Mouse (Mus musculus) embryo, embryonic 11 days (tissue): ENCODE measurements around the gene Ankzf1.

Experiments used
- DNase-seq: peaks from one replicate; pipeline ENCODE4 v3.0.0-alpha.2; 2015

The Ankzf1 gene

DNA sequence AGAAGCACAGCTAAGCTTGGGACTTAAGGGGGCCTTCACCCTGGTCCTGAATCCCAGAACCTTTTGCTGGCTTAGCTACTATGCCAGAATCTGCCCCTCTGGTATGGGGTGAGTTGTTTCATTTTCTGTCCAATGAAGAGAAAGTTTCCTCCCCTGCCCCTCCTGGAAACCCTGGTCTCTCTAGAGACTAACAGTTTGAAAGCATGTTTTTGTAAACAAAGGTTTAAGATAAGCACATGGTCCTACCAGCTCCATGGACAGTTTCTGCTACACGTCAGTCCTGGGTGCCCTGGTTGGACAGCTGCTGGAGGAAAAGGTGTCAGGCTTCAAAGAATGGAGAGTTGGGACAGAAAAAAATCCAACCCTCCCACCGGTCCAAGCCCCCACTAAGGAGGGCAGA lies 1.4 kb upstream of the Ankzf1 start:
- DNase-seq = no peak

DNA sequence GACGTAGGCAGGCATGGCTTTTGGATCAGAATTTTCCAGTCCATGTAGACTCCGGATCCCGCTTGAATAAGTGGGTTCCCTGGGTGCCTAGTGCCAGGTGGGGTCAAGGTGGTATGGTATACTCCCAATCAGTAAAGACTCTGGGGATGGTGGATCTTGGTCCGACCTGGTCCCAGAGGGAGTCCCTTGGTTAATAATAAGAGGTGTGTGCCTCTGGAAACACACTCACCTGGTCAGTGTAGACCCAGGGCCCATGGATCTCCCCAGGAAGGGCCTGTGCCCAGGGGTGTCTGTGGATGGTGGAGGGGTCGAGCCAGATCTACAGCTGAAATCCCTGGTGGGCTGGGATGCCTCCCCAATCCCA lies 711 bp upstream of the Ankzf1 start:
- DNase-seq = no peak

DNA sequence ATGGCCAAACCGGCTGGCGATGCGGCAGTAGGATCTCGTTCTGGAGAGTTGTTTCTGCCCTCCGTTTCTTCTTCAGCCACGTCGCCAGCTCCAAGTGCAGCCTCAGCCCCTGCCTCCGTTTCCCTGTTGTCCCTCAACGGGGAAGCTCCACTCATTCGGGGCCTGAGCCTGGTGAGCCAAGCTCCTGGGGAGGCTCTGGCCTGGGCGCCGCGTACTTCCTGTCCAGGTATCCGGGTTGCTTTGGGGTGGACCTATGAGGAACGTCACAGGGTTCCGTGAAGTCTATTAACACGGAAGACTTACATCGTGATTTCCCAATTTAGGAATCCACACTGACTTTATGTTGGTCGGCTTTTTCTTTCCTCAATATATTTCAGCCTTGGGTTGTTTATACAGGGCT lies 501 bp downstream of the Ankzf1 start:
- peak; percentile 47 for DNase-seq

DNA sequence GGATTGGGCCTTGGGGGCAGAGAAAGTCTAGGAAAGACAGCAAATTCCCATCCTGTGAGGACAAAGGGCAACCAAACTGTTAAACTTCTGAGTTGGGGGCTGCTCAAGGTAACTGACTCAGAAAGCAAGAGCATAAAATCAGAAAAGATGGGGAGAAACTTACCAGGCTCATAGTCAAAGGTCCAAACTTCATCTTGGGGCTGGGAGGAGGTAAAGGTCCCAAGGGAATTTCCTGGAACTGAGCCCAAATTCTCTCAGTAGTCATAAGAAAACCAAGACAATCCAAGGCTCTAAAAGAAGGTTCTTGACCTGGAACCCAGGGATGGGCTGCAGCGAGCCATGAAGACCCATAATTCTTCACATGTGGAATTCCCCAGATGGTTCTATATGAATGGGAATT lies 9.3 kb downstream of the Ankzf1 start:
- DNase-seq = no peak

DNA sequence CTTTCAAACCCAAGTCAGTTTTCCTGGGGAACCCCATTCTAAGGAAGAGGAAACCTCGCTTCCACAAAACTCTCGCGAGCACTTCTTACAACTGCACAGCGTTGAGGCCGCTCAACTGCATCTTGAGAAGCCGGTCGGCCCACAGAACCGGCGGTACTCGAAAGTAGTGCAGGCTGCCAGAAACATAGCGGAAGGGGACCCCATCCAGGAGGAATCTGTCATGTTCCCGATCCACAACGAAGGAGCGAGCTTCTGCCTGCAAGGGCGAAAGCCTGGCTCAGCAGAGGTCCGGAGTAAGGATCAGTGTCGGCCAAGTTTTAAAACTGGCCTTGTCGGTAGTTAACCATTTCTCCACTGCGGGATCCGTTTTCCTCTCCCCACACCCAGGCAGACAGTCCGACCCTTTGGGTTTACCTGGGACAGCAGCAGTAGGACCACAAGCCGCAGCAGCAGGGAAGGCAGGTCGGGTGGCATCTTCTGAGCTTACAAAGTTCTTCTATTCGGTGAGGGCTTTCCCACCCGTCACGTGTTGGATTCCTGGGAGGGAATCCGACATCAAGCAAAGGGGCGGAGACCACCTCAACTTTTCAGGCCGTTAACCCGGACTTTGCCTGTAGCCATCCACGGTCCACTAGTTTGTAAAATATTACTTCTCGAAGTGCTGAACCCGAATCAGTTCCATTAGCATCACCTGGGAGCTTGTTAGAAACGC lies 17.2 kb downstream of the Ankzf1 start:
- DNase-seq = peak; percentile 61

DNA sequence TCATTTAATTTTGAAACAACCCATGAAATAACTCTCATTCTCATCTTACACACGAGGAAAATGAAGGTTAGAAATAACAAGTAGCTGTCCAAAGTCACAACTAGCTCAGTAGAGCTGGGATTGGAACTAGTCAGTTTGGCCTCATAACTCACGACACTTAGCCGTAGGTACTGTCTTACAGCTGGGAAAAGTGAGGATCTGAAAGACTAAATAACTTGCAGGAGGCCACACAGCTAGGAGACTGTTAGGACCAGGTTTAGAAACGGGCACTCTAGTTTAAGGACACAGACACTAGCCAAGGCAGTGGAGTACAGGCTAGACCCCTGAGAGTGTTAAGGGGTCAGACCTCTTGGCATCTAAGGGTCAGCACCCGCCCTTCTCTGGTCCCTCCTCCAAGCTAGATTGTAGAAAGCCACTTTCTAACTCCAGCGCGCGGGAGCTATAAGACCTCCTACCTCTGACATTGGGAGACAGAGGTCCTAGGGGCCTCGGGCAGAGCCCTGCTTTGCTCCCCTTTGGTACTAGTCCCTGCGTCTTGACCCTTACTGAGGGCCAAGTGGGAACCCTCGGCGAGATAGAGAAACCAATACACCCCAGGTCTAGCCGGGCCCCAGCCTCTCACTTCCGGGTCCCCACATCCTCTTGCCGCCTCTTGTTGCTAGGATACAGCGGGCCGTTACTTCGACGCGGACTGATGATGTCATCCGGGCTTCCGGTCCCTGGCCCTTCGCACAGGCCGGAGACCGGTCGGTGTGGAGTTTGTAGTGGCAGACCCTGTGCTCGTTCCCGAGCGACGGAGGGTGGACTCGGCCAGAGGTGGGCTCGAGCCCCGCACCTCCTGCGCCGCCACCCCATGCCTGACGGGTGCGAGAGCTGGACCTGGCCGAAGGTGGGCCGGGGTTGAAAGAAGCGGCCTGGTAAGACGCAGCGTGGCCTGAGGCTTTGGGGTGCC lies 18.5 kb downstream of the Ankzf1 start, which contains the start of the genes Glb1l and Stk16:
Gene Glb1l (minus strand): TSS at position 678 of the 952 bp plus-strand sequence.
Gene Stk16 (plus strand): TSS at position 703 of the 952 bp plus-strand sequence.
- peak; percentile 96 for DNase-seq

DNA sequence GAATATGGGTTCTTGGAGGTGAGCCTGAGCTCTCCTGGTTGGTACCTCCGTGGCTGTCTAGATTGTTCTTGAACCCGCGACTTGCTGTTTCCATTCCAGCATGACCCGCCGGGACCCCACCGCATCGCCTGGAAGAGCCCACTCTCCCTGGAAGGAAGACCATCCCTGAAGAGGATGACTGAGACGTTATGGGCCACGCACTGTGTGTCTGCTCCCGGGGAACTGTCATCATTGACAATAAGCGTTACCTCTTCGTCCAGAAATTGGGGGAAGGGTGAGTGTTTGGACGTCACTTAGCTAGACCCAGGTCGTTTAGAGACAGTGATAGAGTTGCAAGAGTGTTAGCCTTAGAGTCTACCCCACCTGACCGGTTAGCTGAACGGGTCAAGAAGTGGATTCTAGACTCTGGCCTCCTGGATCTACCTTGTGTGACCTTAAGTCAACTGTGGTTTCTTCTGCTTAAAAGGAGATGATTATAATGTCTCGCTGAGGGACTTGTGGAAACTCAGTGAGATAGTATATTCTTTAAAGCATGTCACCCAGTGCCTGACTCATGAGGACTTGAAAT lies 19.3 kb downstream of the Ankzf1 start:
- no peak for DNase-seq

DNA sequence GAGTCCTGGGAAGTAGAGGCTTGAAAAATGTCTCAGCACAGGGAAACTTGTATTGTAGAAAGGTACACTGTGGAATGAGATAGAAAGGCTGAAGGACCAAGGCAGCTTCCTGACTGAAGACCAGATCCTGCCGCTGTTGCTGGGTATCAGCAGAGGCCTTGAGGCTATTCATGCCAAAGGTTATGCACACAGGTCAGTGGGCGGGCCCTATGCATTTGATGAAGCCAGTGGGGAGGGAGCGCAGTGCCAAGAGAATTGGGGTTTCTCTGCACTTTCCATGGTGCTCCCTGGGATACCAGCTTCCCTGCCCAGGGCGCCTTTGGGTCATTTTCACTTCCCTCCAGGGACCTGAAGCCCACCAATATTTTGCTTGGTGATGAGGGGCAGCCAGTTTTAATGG lies 20.6 kb downstream of the Ankzf1 start:
- no peak for DNase-seq

DNA sequence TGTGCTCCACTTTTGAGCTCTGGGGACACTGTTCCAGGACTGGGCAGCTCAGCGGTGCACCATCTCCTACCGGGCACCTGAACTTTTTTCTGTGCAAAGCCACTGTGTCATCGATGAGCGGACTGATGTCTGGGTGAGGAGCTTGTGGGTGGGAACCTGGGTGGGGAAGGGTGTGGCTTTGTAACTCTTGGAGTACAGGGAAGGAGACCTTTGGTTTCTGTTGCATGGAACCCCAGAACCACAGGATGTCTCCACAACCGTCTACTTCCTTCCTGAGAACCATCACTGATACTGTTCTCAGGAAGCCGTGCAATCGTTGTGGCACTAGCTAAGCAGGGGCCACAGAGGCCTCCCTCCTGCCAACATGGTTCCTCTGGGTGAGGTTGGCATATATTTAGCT lies 21.1 kb downstream of the Ankzf1 start:
- DNase-seq = no peak

DNA sequence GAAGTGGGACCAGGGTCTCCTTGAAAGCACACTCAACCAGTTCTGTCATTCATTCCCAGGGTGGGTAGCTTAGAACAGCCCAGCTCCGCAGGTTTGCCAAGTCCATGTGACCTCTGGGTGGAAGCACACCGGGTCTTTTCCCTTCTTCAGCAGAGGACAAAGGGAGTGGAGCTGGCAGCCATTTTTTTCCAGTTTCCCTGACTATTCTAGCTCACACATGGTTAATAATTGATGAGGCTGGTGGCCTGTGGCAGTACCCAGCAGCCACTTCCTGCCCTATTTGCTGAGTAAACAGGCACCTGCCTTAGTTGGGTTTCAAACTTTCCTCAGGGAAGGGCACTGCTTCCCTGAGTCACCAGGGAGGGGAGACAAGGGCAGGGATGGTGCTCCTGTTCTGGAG lies 22.5 kb downstream of the Ankzf1 start:
- DNase-seq = no peak

DNA sequence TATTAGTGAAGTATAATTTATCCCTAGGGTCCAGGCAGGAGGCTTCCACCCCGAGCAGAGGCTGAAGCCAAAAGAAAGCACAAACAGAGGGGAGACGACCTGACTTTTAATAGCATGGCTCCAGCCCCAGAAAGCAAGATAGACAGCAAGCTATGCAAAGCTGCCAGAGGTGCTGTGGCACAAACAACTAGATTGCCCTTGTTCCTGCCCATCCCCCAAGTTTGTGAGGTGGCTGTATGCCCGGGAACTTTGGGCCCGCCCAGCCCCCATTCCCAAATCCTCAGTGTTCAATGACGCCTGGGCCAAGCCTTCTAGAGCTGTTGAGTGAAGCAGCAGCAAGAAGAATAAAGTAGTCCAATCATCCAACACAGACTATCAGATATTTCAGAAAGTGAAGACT lies 22.9 kb downstream of the Ankzf1 start:
- DNase-seq = no peak

DNA sequence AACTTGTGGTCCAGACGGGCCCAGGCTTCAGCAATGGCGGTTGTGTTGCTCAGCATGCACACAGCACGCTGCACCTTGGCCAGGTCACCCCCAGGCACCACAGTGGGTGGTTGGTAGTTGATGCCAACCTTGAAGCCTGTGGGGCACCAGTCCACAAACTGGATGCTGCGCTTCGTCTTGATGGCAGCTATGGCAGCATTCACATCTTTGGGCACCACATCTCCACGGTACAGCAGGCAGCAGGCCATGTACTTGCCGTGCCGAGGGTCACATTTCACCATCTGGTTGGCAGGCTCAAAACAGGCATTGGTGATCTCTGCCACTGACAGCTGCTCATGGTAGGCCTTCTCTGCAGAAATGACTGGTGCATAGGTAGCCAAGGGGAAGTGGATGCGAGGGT lies 23.8 kb downstream of the Ankzf1 start:
- no peak for DNase-seq

DNA sequence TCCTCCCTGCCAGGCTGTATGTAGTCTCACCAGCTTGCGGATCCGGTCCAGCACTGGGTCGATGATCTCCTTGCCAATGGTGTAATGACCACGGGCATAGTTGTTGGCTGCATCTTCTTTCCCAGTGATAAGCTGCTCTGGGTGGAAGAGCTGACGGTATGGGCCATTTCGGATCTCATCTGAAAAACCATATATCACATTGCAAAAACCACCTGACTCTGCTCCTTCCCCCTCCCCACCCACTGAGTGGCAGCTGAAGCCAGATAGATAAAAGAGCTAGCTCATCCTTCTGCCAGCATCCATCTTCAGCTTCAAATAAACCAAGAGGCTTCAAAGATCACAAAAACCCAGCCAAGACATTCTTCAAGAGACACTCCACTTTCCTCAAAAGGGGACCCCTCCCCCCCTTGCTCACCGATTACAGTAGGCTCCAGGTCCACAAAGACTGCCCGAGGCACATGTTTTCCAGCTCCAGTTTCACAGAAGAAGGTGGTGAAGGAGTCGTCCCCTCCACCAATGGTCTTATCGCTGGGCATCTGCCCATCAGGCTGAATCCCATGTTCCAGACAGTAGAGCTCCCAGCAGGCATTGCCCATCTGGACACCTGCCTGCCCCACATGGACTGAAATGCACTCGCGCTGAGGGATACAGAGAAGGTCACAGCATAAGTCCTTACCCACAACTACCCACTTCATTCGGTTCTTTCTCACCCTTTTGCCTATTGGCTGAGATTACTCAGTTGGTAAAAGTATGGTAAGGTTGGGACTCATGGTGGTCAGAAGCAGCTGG lies 25.0 kb downstream of the Ankzf1 start:
- DNase-seq = no peak

DNA sequence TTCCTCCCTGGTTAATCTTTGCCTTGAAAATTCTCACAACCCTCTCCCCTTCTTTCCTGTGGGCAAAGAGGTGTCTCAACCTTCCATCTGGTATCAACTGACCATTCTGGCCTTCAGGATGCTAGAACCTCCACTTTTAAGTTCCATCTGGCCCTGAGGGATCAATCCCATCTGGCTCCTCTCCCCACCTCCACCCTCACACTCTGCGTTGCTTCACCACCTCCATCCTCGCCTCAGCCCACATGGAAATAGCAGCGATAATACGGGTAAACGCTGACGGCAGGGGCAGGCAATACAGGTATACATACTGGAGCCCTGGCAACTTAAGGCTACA lies 25.9 kb downstream of the Ankzf1 start:
- DNase-seq = no peak

DNA sequence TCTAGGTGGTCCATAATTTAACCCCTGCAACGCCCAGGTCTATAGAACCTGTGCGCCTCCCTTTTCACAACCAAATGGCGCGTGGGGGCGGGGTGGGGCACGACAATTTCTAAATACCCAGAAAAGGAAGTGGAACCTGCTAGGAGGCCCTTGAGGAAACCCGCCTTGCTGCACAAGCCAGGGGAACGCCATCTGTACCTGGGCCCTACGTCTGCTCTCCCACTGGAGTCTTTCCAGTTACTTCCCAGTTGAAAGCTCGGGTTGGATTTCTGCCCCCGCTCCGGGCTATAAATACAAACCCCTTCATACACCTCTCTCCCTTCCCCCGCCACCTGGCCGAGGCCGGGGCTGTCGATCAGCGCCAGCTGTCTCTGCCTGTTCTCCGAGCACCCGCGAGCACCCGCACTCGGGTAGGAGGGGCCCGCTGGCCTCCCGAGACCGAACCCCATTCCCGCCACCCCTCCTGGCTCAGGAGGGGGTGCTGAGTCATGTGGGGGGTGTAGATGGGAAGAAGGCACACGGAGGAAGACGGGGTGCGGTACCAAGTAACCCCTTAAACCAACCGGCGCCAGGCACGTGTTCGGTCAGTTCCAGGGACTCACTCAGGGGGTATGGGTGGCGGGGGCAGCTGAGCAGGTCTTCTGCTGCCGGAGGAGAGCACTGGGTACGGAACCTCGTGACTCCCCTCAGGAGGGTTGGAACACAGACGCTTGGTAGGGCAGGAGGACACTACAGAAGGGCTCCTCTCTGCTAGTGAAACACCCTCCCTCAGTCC lies 26.5 kb downstream of the Ankzf1 start:
- DNase-seq = peak; percentile 25

DNA sequence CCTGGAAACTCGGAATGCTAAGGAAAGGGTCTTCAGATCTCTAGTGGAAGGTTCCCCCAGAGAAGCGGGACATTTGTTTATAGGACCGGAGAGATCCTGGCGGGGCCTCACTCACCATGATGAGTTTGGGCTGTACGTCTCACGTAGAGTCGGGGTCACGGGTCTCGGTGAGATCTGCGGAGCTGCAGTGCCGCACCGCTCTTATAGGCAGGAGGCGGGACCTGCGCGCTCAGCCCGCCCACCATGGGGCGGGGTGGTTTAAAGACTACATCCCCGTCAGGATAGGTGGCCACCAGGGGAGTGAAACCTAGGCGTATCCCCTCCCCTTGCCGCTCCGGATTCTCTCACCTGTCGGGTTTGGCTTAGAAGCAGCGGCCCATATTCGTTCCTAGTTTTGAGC lies 27.1 kb downstream of the Ankzf1 start:
- DNase-seq = peak; percentile 85

DNA sequence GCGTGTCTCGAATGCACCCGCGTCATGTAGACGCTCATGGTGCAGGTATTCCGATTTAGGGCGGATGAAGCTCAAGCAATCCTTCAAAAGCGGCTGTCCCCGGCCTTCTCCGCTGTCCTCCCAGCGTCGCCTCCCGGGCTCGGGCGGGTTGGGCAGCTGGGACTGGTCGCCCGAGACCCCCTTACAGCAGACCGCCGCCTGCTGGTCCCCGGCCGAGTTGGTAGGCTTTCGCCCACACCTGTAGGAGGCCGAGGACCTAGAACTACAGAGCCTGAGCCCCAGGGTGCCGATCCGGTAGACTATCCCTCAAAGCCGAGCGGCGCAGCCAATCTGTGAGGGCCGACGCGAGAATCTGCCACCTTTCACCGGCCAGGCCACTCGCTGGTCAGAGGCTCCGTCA lies 27.6 kb downstream of the Ankzf1 start, which contains the start of gene Tuba4a:
Gene Tuba4a (minus strand): TSS at position 335 of the 400 bp plus-strand sequence.
- DNase-seq = peak; percentile 58

DNA sequence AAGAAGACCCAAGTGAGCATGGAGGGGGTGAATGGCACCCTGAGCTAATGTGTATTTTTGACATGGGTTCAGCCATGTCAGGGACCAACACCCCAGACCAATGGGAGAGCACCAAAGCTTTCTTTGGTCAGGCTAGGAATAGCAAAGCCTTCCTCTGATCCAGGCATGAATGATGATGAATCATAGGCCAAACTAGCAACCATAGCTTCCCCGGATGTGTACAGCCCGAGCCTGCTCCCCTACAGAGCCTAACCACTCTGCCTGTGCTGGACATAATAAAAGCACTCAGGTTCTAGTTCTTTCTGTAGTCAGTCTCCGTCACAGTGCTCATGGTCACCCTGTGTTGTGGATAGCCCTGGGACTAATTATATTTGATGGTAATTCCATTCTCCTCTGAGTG lies 29.6 kb downstream of the Ankzf1 start:
- no peak for DNase-seq

DNA sequence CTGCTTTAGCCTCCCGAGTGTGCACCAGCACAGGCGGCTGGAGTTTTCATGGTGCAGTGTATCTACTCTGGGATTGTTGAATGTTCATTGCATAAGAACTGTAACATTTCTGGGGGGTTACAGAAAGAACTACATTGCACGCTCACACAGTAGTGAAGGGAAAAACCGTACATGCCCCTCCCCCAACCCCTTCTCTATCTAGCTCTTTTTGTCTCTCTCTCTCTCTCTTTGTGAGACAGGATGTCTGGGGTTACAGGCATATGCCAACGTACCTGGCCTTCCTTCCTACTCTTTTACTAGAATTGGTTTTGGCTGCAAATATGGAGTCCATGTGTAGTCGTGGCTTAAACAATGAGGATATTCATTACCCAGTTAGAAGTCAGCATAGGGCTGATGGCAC lies 31.0 kb downstream of the Ankzf1 start:
- no peak for DNase-seq

DNA sequence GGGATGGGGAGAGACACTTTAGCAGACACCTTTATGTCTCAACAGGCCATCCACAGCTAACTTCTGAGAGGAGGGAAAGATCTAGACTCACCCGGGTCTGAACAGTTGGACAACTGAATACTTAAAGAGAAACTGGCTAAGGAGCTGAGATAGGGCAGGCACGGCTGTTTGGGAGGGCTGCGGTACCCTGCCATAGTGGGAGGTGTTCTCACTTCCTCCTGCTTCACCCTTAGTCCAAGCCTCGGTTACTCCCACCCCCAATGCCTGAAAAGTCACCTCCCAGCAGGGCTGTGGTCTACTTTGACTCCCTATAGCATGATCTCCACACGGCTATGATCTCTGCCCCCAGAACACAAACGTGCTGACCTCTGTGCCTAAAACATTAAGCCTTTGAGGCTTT lies 31.6 kb downstream of the Ankzf1 start:
- DNase-seq = no peak

DNA sequence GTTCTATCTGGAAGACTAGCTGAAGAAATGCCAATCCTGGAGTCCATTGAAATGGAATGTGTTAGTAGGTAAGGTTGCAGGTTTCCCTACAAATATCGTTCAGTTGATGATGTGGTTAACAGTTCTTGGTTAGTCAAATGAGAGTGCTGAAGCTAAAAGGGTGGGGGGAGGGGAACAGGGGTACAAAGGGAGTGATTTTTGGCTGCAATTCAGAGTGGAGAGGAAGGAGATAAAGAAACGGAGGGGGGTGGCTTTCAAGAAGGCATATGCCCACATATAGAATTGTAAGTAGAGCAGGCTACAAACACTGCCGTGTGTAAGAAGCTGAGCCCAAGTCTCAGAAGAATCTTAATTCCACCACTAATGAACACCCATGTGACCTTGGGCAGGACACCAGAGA lies 33.5 kb downstream of the Ankzf1 start:
- DNase-seq = no peak

DNA sequence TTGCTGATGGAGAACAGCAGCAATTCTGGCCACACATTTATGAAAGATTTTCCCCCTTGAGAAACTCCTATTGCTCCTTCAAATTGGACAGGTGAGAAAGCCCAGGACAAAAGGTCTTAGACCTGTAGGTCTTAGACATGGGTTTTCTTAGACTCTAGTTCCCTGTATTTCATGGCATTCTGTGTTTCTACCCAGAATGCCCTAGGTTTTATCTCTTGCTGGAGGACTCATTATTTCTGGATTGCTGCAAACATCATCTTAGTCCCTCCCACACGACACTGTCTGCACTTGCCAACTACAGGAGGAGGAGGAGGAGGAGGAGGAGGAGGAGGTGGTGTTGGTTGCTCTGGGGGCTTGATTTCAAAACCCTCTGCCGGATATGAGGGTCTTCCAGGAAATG lies 34.2 kb downstream of the Ankzf1 start:
- DNase-seq = no peak
